Mouse (Mus musculus): ENCODE measurements around the gene AU022252.

DNA sequence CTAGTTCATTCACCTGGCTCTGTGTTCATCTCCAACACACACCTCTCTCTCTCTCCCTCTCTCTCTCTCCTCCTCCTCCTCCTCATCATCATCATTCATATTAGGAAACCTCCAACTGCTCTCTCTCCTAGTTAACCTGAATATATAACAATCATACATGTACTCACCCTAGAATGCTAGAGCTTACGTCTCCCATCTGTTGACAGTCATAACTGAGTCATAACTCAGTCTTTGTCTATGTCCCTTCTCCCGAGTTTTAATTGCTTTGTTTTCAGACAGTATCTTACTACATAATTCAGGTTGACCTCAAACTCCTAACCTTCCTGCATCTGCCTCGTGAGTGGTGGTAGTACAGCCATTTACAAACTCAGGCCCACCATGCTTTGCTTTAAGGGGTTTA lies 41.2 kb downstream of the AU022252 start:
- TF ChIP-seq CTCF (IDR thresholded peaks at IDR 0.05) (no peak), POLR2A (IDR thresholded peaks at IDR 0.05; ENCODE audit: insufficient read depth, low read depth, low read length) (no peak), EP300 (IDR thresholded peaks at IDR 0.05; ENCODE audit: insufficient read depth, low read depth, low read length) (no peak)

Measured in heart, adult 2 months (tissue).